Mouse (Mus musculus): ENCODE data around the gene Wdr61. TPM values are rescaled to one million over a fixed set of nuclear protein-coding genes. Genes with fewer than 3 reads are reported as not detected.
A peak's percentile ranks its signal among the peaks of the same experiment; 100 is the strongest.

Gene Wdr61
- 24.5 and 26.9 TPM in 2 replicates for polyA plus RNA-seq (2012; rRNA removed)

DNA sequence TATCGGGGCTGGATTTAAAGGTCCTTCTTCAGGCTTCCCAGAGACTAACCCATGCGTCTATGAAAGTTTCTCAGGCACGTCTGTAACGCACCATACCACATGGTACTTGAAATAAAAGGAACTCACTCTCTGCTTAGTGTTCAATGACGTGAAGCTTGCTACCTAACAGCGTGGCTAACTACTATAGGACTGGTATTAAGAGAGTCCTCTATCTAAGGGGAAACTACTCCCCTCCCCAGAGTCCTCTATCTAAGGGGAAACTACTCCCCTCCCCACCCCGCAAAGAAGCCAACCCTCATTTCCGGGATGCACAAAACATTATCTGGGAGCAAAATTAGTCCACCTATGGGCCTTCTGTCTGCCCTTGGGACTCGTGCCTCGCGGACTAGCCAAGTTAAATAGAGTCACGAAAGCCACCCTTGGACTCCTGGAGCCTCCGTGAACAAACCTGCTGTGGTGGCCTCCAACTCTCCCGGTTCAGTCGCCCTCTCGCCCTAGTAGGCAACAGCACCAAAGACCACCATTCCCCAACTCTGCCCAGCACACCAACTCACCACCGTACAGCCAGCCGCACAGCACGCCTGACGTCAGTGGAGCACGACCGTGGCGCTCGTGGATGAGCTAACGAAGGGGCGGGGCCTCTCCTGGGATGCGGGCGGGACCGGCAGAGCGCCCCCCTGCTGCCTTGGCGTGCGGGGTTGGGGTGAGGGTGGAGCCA lies at the start of gene Wdr61:
Wdr61 (minus strand) TSS at position 599 of the 718 bp plus-strand sequence.
- no peaks in the 10 kb centered on the region for H3K27me3 ChIP-seq (ENCODE audit: control insufficient read depth, insufficient read depth, low read length)
- H3K4me1 ChIP-seq (ENCODE audit: control insufficient read depth, insufficient read depth, low read length) = no peaks in the 10 kb centered on the region
- peak within 1 kb of the TSS; percentile 84 for H3K27ac ChIP-seq (ENCODE audit: control insufficient read depth, insufficient read depth, low read depth, low read length)
- H3K36me3 ChIP-seq (ENCODE audit: control insufficient read depth, insufficient read depth, low read length) = no peaks in the 10 kb centered on the region
- peak within 1 kb of the TSS; percentile 93 for H3K4me3 ChIP-seq (ENCODE audit: control insufficient read depth, low read depth, low read length)
- TF ChIP-seq POLR2A (IDR thresholded peaks at IDR 0.05; ENCODE audit: control insufficient read depth, low read depth, low read length) (peak; percentile 97), CTCF (IDR thresholded peaks at IDR 0.05; ENCODE audit: control insufficient read depth, insufficient read depth, insufficient replicate concordance, low read depth, low read length) (peak; percentile 24; the same call in 1 of the 2 replicates)

DNA sequence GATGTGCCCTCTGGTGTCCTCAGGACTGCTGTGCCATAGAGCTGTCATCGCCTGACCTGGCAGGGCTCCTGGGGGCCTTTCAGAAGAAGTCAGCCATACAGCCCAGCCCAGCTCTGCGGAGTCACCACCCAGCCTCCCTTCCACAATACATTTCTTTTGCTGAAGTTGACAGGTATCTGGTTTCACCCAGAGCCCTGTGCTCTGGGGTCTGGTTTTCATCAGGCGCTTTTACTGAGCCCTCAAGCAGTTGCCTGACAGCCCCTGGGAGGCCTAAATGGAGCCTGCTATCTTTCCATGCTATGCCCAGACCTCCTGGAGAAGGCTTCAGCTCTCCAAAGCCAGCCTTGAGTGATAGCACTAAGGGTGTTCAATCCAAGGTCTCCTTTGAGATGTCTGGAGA lies 49.7 kb upstream of the Wdr61 start:
- Histone ChIP-seq H3K36me3 (ENCODE audit: control insufficient read depth, insufficient read depth, low read length) (no peaks in the 10 kb centered on the region), H3K4me3 (ENCODE audit: control insufficient read depth, low read depth, low read length) (no peak overlapping the region), H3K4me1 (ENCODE audit: control insufficient read depth, insufficient read depth, low read length) (no peaks in the 10 kb centered on the region), H3K27ac (ENCODE audit: control insufficient read depth, insufficient read depth, low read depth, low read length) (no peak overlapping the region), H3K27me3 (ENCODE audit: control insufficient read depth, insufficient read depth, low read length) (no peaks in the 10 kb centered on the region)
- TF ChIP-seq CTCF (IDR thresholded peaks at IDR 0.05; ENCODE audit: control insufficient read depth, insufficient read depth, insufficient replicate concordance, low read depth, low read length) = no peak

DNA sequence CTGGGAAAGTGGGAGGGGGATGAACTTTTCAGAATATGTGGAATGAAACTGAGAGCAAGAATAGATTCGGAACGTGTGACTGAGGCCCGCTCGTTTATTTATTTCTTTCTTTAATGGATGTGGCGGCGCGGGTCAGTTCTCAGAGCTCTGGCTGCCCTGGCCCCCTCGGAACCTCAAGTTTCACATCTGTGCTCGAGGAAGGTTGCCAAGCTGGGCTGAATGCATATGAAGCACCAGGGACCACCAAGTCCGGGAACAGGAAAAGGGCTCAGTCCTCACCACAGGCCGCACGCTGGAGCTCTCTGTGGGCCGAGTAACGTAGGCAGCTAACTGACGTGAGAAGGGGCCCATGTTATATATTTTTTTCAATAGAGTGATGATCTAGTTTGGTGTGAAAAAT lies 48.2 kb upstream of the Wdr61 start:
- TF ChIP-seq CTCF (IDR thresholded peaks at IDR 0.05; ENCODE audit: control insufficient read depth, insufficient read depth, insufficient replicate concordance, low read depth, low read length) = no peak
- no peak for TF ChIP-seq POLR2A (IDR thresholded peaks at IDR 0.05; ENCODE audit: control insufficient read depth, low read depth, low read length)
- H3K27ac ChIP-seq (ENCODE audit: control insufficient read depth, insufficient read depth, low read depth, low read length) = no peak overlapping the region
- no peaks in the 10 kb centered on the region for H3K36me3 ChIP-seq (ENCODE audit: control insufficient read depth, insufficient read depth, low read length)
- no peaks in the 10 kb centered on the region for H3K4me1 ChIP-seq (ENCODE audit: control insufficient read depth, insufficient read depth, low read length)
- H3K27me3 ChIP-seq (ENCODE audit: control insufficient read depth, insufficient read depth, low read length) = no peaks in the 10 kb centered on the region
- H3K4me3 ChIP-seq (ENCODE audit: control insufficient read depth, low read depth, low read length) = no peak overlapping the region

DNA sequence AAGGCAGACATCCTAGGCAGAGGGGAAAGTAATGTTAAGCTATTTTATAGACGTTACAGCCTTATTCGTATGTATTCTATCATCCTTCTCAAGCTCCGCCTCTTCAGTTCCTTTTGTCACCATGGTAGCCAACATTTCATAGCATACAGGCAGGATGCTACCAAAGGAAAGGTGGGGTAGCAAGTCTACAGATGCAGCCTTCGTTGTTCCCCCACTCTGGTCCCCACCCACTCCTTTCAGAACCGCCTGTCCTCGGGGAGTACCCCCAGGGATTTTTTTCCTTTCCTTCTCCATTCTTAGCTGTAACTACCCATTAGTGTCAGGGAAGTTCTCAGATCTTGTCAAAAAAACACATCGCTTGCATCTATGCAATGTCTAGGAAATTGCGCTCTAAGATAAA lies 45.0 kb upstream of the Wdr61 start:
- Histone ChIP-seq H3K4me1 (ENCODE audit: control insufficient read depth, insufficient read depth, low read length) (no peaks in the 10 kb centered on the region), H3K27ac (ENCODE audit: control insufficient read depth, insufficient read depth, low read depth, low read length) (no peak overlapping the region), H3K27me3 (ENCODE audit: control insufficient read depth, insufficient read depth, low read length) (no peaks in the 10 kb centered on the region), H3K36me3 (ENCODE audit: control insufficient read depth, insufficient read depth, low read length) (no peaks in the 10 kb centered on the region), H3K4me3 (ENCODE audit: control insufficient read depth, low read depth, low read length) (no peak overlapping the region)
- no peak for TF ChIP-seq CTCF (IDR thresholded peaks at IDR 0.05; ENCODE audit: control insufficient read depth, insufficient read depth, insufficient replicate concordance, low read depth, low read length)
- TF ChIP-seq POLR2A (IDR thresholded peaks at IDR 0.05; ENCODE audit: control insufficient read depth, low read depth, low read length) = no peak

DNA sequence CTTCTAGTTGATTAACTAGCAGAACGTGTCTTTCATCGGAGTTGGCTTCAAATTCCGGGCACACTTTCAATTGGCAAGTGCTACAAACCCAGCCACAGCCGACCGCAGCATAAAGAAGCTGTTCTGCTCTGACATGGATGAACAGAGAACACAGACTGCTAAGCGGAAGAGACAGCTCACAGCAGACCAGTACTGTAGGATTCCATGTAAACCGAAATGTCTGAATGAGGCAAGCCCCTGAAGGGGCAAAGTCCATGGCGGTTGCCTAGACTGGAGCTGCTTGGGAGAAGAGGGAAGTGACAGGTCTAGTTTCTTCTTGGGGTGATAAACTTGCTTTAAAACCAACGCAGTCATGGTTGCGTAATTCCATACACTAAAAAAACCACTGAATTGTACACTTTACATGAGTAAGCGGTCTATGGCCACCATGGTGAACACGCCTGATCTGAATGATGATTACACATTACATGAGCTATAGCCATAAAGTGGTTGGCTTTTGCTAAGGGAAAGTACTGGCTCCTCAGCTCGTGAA lies 42.2 kb upstream of the Wdr61 start:
- H3K36me3 ChIP-seq (ENCODE audit: control insufficient read depth, insufficient read depth, low read length) = no peaks in the 10 kb centered on the region
- TF ChIP-seq POLR2A (IDR thresholded peaks at IDR 0.05; ENCODE audit: control insufficient read depth, low read depth, low read length) = no peak
- no peak for TF ChIP-seq CTCF (IDR thresholded peaks at IDR 0.05; ENCODE audit: control insufficient read depth, insufficient read depth, insufficient replicate concordance, low read depth, low read length)

DNA sequence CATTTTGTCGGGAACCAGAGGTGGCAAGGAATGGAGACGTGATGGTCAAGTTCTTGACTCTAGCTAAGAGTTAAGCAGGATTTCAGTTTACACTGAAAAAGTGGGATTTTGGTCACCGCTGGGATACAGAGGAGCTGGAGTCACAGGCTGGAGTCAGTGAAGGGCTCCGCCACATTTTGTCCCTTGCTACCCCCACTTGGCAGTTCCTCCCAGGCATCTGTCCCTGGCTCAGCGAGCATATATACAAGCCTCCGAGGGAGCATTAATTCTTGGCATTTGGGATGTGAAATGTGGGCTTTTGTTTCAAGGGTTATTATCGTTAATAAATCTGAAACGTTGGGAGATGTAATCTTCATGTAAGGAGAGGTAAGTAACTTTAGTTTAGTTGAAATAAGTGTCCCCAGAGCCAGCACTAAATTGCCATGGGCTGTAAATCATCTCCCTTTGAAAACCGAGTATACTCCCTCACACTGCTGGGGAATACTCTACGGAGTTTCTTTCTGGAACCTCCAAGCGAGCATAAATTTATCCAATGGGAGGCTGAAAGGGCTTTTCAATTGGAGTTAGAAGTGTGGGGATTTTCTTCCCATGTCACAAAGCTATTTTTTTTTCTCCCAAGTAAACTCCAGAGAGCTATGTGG lies 35.9 kb upstream of the Wdr61 start:
- no peaks in the 10 kb centered on the region for H3K27me3 ChIP-seq (ENCODE audit: control insufficient read depth, insufficient read depth, low read length)
- TF ChIP-seq CTCF (IDR thresholded peaks at IDR 0.05; ENCODE audit: control insufficient read depth, insufficient read depth, insufficient replicate concordance, low read depth, low read length) (no peak), POLR2A (IDR thresholded peaks at IDR 0.05; ENCODE audit: control insufficient read depth, low read depth, low read length) (no peak)
- H3K27ac ChIP-seq (ENCODE audit: control insufficient read depth, insufficient read depth, low read depth, low read length) = no peak overlapping the region
- H3K36me3 ChIP-seq (ENCODE audit: control insufficient read depth, insufficient read depth, low read length) = no peaks in the 10 kb centered on the region
- no peak overlapping the region for H3K4me3 ChIP-seq (ENCODE audit: control insufficient read depth, low read depth, low read length)
- peaks cover 5% of the 10 kb centered on the region for H3K4me1 ChIP-seq (ENCODE audit: control insufficient read depth, insufficient read depth, low read length)

More for the DNA sequence above, 42.2 kb upstream of the Wdr61 start:
- H3K27ac ChIP-seq (ENCODE audit: control insufficient read depth, insufficient read depth, low read depth, low read length) = no peak overlapping the region
- H3K27me3 ChIP-seq (ENCODE audit: control insufficient read depth, insufficient read depth, low read length) = no peaks in the 10 kb centered on the region
- H3K4me1 ChIP-seq (ENCODE audit: control insufficient read depth, insufficient read depth, low read length) = no peaks in the 10 kb centered on the region
- no peak overlapping the region for H3K4me3 ChIP-seq (ENCODE audit: control insufficient read depth, low read depth, low read length)

DNA sequence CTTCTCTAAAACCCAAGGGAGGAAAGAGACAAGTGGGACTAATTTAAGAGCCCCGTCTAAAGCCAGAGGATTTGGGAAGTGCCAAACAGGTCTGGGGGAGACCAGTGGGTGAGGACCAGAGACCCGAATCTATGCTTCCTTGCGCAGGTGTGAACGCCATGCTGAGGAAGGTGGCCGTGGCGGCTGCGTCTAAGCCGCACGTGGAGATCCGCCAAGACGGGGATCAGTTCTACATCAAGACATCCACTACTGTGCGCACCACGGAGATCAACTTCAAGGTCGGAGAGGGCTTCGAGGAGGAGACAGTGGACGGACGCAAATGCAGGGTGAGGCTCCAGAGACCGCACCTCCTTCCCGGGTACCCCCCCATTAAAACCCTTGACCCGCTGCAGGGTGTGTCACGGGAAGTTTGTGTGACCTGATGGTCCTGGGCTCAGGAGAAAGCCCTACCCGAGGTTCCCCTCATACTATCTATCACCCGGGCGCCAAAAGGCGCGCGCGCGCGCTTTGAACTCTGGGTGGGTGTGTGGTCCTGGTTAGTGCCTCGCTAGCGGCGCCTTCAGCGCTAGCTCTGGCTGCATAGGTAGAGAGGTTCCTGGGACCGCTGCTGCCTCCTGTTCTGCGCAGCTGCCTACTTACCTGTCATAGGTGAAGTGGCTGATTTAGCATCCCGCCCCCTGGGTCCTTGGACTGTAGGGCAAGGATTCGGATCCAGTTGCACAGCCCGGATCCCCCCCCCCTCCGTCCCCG lies 31.2 kb upstream of the Wdr61 start:
- Histone ChIP-seq H3K4me3 (ENCODE audit: control insufficient read depth, low read depth, low read length) (peak overlapping the region; percentile 70), H3K27me3 (ENCODE audit: control insufficient read depth, insufficient read depth, low read length) (no peaks in the 10 kb centered on the region; the same call in 1 of the 2 replicates), H3K4me1 (ENCODE audit: control insufficient read depth, insufficient read depth, low read length) (peaks cover 10% of the 10 kb centered on the region), H3K36me3 (ENCODE audit: control insufficient read depth, insufficient read depth, low read length) (no peaks in the 10 kb centered on the region), H3K27ac (ENCODE audit: control insufficient read depth, insufficient read depth, low read depth, low read length) (no peak overlapping the region)
- TF ChIP-seq POLR2A (IDR thresholded peaks at IDR 0.05; ENCODE audit: control insufficient read depth, low read depth, low read length) (no peak), CTCF (IDR thresholded peaks at IDR 0.05; ENCODE audit: control insufficient read depth, insufficient read depth, insufficient replicate concordance, low read depth, low read length) (no peak)
